Mouse (Mus musculus) hindbrain, embryonic 13.5 days (tissue): ENCODE data around the gene Psma5. TPM values are rescaled to one million over a fixed set of nuclear protein-coding genes. Genes with fewer than 3 reads are reported as not detected.
"Not testable (repeated sequence)": the region's sequence is repeated elsewhere in the genome, so short reads cannot be mapped to it uniquely, and the experiment has no call there.

ENCODE experiments used
- ATAC-seq: fragments of 200-750 bp; cut with Nextera tagmentation; 2 replicates; pipeline ENCODE4 v1.8.0; 2017; ENCODE audit warnings: moderate TSS enrichment; ENCODE audit not compliant: low FRiP score
- H3K27ac ChIP-seq: fragments of 300-500 bp; sonication (generic); 2 replicates; pipeline ENCODE4 v1.5.1; 2015; ENCODE audit warnings: inconsistent platforms, mild to moderate bottlenecking, moderate library complexity
- H3K27me3 ChIP-seq: fragments of 300-500 bp; sonication (generic); 2 replicates; pipeline ENCODE4 v1.6.1; 2015; ENCODE audit warnings: mild to moderate bottlenecking, inconsistent platforms
- H3K36me3 ChIP-seq: fragments of 300-500 bp; sonication (generic); 2 replicates; pipeline ENCODE4 v1.6.1; 2015; ENCODE audit warnings: mild to moderate bottlenecking, inconsistent platforms
- H3K4me1 ChIP-seq: fragments of 300-500 bp; sonication (generic); replicated peaks from 2 replicates; pipeline ENCODE4 v1.6.1; 2015; ENCODE audit warnings: inconsistent platforms
- H3K4me2 ChIP-seq: fragments of 300-500 bp; sonication (generic); 2 replicates; pipeline ENCODE4 v1.6.1; 2015; ENCODE audit warnings: inconsistent platforms, mild to moderate bottlenecking, moderate library complexity
- H3K4me3 ChIP-seq: fragments of 300-500 bp; sonication (generic); 2 replicates; pipeline ENCODE4 v1.5.1; 2015; ENCODE audit warnings: mild to moderate bottlenecking, inconsistent platforms
- H3K9ac ChIP-seq: fragments of 300-500 bp; sonication (generic); 2 replicates; pipeline ENCODE4 v1.6.1; 2015; ENCODE audit warnings: mild to moderate bottlenecking, inconsistent platforms
- H3K9me3 ChIP-seq: fragments of 300-500 bp; sonication (generic); 2 replicates; pipeline ENCODE4 v1.6.1; 2016; ENCODE audit warnings: inconsistent platforms
- WGBS: fragments of 180-500 bp; shearing (Covaris S2); methylation state at CpG from one replicate; pipeline ENCODE4 v1.1.7; 2015; 5-methylcytosine and 5-hydroxymethylcytosine counted together
- polyA plus RNA-seq: library from polyadenylated mRNA; unstranded; fragments of >200 nt; fragmentation: Nextera tagmentation; extraction: Ambion mirVana; gene quantifications from 2 replicates; pipeline ENCODE4 v1.2.1, GENCODE M21; 2015

Gene Psma5
- polyA plus RNA-seq, 1 experiment from 2014 or later: 239 TPM

- ATAC-seq: peak; percentile 7; the same call in 1 of the 2 replicates
- H3K27me3 ChIP-seq: peaks cover 71% of the 10 kb centered on the region
- 3% methylated on average over 44 of the region's 44 CpGs for WGBS
These were observed 30.0 kb upstream of the Psma5 start, which contains the start of gene Sypl2 for GRCm38 (mm10) chr3:108226558-108227350. Sypl2 (minus strand) TSS chr3:108226648.

DNA sequence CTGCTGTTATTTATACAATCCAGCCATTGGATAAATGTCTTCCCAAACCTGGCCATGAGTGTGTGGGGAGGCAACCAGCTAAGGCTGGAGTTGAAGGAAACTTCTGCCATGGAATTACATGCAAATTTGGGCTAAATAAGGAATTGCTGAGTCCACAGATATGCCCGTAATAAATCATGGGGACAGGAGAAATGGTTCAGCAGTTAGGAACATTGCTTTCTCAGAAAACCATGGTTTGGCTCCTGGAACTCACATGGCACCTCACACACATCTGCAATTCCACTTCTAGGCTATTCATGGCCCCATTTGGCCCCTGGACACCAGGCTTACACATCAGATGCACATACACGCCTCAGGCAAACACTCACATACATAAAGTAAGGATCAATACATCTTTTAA lies 29.2 kb upstream of the Psma5 start:
- H3K4me2 ChIP-seq: no peak overlapping the region
- peaks cover 63% of the 10 kb centered on the region for H3K27me3 ChIP-seq
- H3K27ac ChIP-seq: no peak overlapping the region
- H3K4me1 ChIP-seq: peaks cover 12% of the 10 kb centered on the region
- H3K9me3 ChIP-seq: no peaks in the 10 kb centered on the region
- no peaks in the 10 kb centered on the region for H3K36me3 ChIP-seq
- no peak overlapping the region for H3K4me3 ChIP-seq
- no peak for ATAC-seq
- WGBS: 74% methylated on average over 2 of the region's 2 CpGs
- H3K9ac ChIP-seq: no peak overlapping the region

More at GRCm38 (mm10) chr3:108226558-108227350, 30.0 kb upstream of the Psma5 start, which contains the start of gene Sypl2:
- H3K36me3 ChIP-seq: no peaks in the 10 kb centered on the region
- no peak within 1 kb of the TSS for H3K27ac ChIP-seq
- H3K9me3 ChIP-seq: no peaks in the 10 kb centered on the region
- peak within 1 kb of the TSS; percentile 60 for H3K4me2 ChIP-seq
- peak within 1 kb of the TSS; percentile 62 for H3K9ac ChIP-seq
- peaks cover 12% of the 10 kb centered on the region for H3K4me1 ChIP-seq
- H3K4me3 ChIP-seq: peak within 1 kb of the TSS; percentile 40

DNA sequence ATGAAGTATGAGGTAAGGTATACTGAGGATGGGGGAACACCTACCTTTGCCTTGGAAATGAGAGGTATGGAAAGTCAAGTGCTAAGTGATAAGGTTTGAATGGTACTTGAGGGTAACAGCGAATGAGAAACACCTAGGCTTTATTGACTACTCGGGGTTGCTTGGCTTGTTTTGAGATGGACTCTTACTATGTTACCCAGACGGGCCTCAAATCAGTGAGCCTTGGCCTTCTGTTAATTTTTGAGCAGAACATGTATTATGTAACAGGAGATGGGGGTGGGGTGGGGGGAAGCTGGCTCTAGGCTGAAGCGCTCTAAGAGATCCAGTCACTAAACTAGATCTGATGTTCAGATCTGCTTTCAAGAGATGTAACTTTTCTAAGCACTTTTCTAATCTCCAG lies 25.1 kb upstream of the Psma5 start:
- no peaks in the 10 kb centered on the region for H3K36me3 ChIP-seq
- 87% methylated on average over 4 of the region's 4 CpGs for WGBS
- H3K4me3 ChIP-seq: no peak overlapping the region
- no peak overlapping the region for H3K27ac ChIP-seq
- H3K9ac ChIP-seq: no peak overlapping the region
- no peak for ATAC-seq
- H3K4me1 ChIP-seq: peaks cover 1% of the 10 kb centered on the region
- peaks cover 23% of the 10 kb centered on the region for H3K27me3 ChIP-seq
- no peak overlapping the region for H3K4me2 ChIP-seq
- no peaks in the 10 kb centered on the region for H3K9me3 ChIP-seq

DNA sequence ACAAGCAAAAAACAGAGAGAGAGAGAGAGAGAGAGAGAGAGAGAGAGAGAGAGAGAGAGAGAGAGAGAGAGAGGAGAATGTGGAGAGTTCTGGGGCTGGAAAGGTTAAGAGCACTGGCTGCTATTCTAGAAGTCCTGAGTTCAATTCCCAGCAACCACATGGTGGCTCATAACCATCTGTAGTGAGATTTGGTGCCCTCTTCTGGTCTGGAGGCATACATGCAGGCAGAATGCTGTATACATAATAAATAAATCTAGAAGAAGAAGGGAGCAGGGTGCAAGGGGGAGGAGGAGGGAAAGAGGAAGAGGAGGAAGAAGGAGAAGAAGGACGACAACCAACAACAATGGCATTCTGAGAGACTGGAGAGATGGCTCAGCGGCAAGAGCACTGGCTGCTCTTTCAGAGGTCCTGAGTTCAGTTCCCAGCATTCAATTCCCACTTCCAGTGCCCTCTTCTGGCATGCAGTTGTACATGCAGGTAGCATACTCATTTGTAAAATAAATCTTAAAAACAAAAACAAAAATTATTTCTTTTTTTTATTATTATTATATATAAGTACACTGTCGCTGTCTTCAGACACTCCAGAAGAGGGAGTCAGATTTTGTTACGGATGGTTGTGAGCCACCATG lies 19.1 kb upstream of the Psma5 start:
- not testable (repeated sequence) for H3K27ac ChIP-seq, H3K36me3 ChIP-seq, H3K4me2 ChIP-seq, H3K27me3 ChIP-seq, H3K9me3 ChIP-seq, H3K4me1 ChIP-seq, H3K9ac ChIP-seq, ATAC-seq, H3K4me3 ChIP-seq
- WGBS: 85% methylated on average over 4 of the region's 4 CpGs

GRCm38 (mm10) chr3:108241243-108241839 lies 15.4 kb upstream of the Psma5 start:
- Histone ChIP-seq H3K27ac (no peak overlapping the region), H3K9ac (no peak overlapping the region), H3K9me3 (no peaks in the 10 kb centered on the region), H3K36me3 (no peaks in the 10 kb centered on the region), H3K4me1 (no peaks in the 10 kb centered on the region), H3K4me3 (no peak overlapping the region), H3K27me3 (no peaks in the 10 kb centered on the region), H3K4me2 (no peak overlapping the region)
- 97% methylated on average over 3 of the region's 3 CpGs for WGBS
- no peak for ATAC-seq

- Histone ChIP-seq H3K9ac (no peak overlapping the region), H3K4me2 (no peak overlapping the region), H3K27ac (no peak overlapping the region), H3K36me3 (no peaks in the 10 kb centered on the region), H3K9me3 (no peaks in the 10 kb centered on the region), H3K27me3 (no peaks in the 10 kb centered on the region), H3K4me1 (no peaks in the 10 kb centered on the region), H3K4me3 (no peak overlapping the region)
- ATAC-seq: no peak
- 84% methylated on average over 2 of the region's 2 CpGs for WGBS
These were observed 9.9 kb upstream of the Psma5 start for GRCm38 (mm10) chr3:108246857-108247256.

GRCm38 (mm10) chr3:108257831-108258500 lies 1.2 kb downstream of the Psma5 start:
- peaks cover 10% of the 10 kb centered on the region for H3K36me3 ChIP-seq
- WGBS: 79% methylated on average over 3 of the region's 3 CpGs
- H3K4me1 ChIP-seq: peaks cover 26% of the 10 kb centered on the region
- H3K9ac ChIP-seq: peak overlapping the region; percentile 96
- H3K4me3 ChIP-seq: peak overlapping the region; percentile 99
- no peak for ATAC-seq
- no peaks in the 10 kb centered on the region for H3K27me3 ChIP-seq
- peak overlapping the region; percentile 87 for H3K4me2 ChIP-seq
- no peaks in the 10 kb centered on the region for H3K9me3 ChIP-seq
- H3K27ac ChIP-seq: no peak overlapping the region

DNA sequence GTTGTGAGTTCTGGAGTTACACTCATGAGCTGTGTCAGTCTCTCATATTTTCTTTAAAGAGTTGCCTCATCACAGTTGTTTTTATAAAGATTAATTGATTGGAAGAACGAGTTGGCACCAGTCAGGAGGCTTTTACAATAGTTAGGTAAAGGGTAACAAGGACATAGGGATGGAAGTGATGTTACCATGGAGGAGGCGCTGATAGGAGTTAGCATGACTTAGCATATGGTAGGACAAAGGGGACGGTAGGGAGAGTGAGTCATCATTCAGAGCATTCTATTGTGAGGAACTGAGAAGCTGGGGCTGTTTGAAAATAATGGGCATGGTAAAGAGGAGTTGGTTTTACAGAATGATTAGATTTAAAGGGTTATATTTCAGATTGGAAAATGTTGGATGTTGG lies 2.6 kb downstream of the Psma5 start:
- H3K4me3 ChIP-seq: no peak overlapping the region
- no peaks in the 10 kb centered on the region for H3K27me3 ChIP-seq
- H3K36me3 ChIP-seq: peaks cover 18% of the 10 kb centered on the region
- no peak overlapping the region for H3K27ac ChIP-seq
- no peak overlapping the region; the same call in 1 of the 2 replicates for H3K9ac ChIP-seq
- no peak for ATAC-seq
- no peak overlapping the region for H3K4me2 ChIP-seq
- WGBS: 51% methylated on average over 3 of the region's 3 CpGs
- peaks cover 26% of the 10 kb centered on the region for H3K4me1 ChIP-seq
- no peaks in the 10 kb centered on the region for H3K9me3 ChIP-seq

DNA sequence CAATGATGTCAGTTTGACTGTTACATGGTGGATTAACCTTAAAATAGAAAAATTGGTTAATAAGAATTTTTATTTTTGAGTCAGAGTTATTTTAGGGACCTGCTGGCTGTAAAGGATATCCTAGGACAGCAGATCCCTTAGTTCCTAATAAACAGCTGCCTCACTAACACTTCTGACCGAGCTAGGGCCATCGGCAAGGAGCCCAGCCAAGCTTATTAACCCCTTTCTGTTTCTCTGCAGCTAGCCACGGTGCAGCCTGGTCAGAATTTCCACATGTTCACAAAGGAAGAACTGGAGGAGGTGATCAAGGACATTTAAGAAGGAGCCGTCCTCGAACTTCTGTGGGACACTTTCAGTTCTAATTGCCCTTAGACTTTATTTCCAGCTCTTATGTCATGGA lies 22.8 kb downstream of the Psma5 start:
- H3K4me2 ChIP-seq, H3K4me3 ChIP-seq, H3K27ac ChIP-seq, ATAC-seq, H3K9me3 ChIP-seq, H3K9ac ChIP-seq, H3K27me3 ChIP-seq: not testable (repeated sequence)
- H3K4me1 ChIP-seq: peaks cover 10% of the 10 kb centered on the region
- peaks cover 30% of the 10 kb centered on the region for H3K36me3 ChIP-seq
- 83% methylated on average over 5 of the region's 5 CpGs for WGBS

DNA sequence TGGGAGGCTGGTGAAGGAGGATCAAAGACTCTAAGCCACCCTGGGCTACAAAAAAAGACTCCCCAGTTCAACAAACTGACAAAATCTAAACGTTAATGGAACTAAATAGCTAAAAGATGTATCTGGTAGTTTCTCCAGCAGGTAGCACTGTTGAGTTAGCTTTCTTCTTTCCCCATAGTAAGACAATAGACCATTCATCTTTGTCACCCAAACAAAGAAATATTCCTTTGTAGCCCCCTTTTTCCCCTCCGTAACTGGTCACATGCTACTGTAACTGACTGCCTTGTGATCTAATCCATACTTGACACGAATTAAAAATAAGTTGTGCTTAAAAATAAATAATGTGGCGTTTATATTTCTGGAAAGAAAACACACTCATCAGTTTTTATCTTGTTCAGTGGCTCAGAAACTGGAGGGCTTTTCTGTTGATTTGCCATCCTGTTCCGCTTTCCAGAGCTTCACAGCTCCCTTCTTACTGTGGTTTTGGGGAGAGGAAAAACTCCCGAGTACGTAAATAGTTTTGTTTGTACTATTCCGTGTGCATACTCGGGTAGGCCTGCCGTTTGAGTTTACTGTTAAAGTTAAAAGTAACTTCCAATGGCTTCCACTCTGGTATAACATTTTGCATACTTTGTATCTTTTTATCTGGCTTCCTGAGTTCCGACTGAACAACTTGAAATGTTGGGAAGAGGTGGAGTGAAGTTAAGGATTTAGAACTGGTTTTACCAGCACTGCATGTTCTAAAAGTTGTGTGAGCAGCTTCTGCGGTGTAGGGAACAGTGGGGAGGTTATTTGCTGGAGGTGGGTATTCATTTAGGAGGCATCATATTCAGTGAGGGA lies 25.9 kb downstream of the Psma5 start:
- no peak for ATAC-seq
- Histone ChIP-seq H3K27me3 (no peaks in the 10 kb centered on the region), H3K36me3 (peaks cover 3% of the 10 kb centered on the region; the same call in 1 of the 2 replicates), H3K4me1 (peaks cover 41% of the 10 kb centered on the region), H3K4me3 (peak overlapping the region; percentile 96), H3K27ac (peak overlapping the region; percentile 93), H3K4me2 (peak overlapping the region; percentile 76), H3K9me3 (no peaks in the 10 kb centered on the region), H3K9ac (peak overlapping the region; percentile 98)
- WGBS: 21% methylated on average over 12 of the region's 12 CpGs

GRCm38 (mm10) chr3:108283241-108283561 lies 26.5 kb downstream of the Psma5 start:
- H3K36me3 ChIP-seq: peaks cover 3% of the 10 kb centered on the region; the same call in 1 of the 2 replicates
- H3K4me3 ChIP-seq: peak overlapping the region; percentile 96
- H3K9ac ChIP-seq: peak overlapping the region; percentile 98
- H3K27me3 ChIP-seq: no peaks in the 10 kb centered on the region
- peaks cover 47% of the 10 kb centered on the region for H3K4me1 ChIP-seq
- no peak for ATAC-seq
- WGBS: 9% methylated on average over 6 of the region's 6 CpGs
- peak overlapping the region; percentile 76 for H3K4me2 ChIP-seq
- no peaks in the 10 kb centered on the region for H3K9me3 ChIP-seq
- peak overlapping the region; percentile 93 for H3K27ac ChIP-seq
